Mouse (Mus musculus) liver, adult (tissue): Measurements from ENCODE around the gene Rita1.
A peak's percentile ranks its signal among the peaks of the same experiment; 100 is the strongest.

Experiments
- GATA4 ChIP-seq: IDR thresholded peaks from 2 replicates; pipeline ENCODE4 v1.6.1; 2014; ENCODE audit warnings: mild to moderate bottlenecking, low read length; ENCODE audit not compliant: insufficient replicate concordance

Gene Rita1

GRCm38 (mm10) chr5:120615903-120616302, 3.5 kb upstream of the Rita1 start:
- TF ChIP-seq GATA4: no peak

GRCm38 (mm10) chr5:120612822-120613604, 624 bp upstream of the Rita1 start:
- peak; percentile 43; the same call in 1 of the 2 replicates for TF ChIP-seq GATA4

GRCm38 (mm10) chr5:120611416-120611815, 973 bp downstream of the Rita1 start:
- no peak for TF ChIP-seq GATA4

GRCm38 (mm10) chr5:120610906-120611305, 1.5 kb downstream of the Rita1 start:
- TF ChIP-seq GATA4: no peak

- no peak for TF ChIP-seq GATA4
Measured at GRCm38 (mm10) chr5:120609246-120609775, 3.1 kb downstream of the Rita1 start.

GRCm38 (mm10) chr5:120607335-120607734, 5.1 kb downstream of the Rita1 start:
- no peak for TF ChIP-seq GATA4

GRCm38 (mm10) chr5:120606590-120607200, 5.7 kb downstream of the Rita1 start:
- TF ChIP-seq GATA4: no peak

- no peak for TF ChIP-seq GATA4
Measured at GRCm38 (mm10) chr5:120605688-120606087, 6.7 kb downstream of the Rita1 start.

GRCm38 (mm10) chr5:120605241-120605661, 7.1 kb downstream of the Rita1 start:
- TF ChIP-seq GATA4: no peak

- no peak for TF ChIP-seq GATA4
Measured at GRCm38 (mm10) chr5:120604839-120605238, 7.5 kb downstream of the Rita1 start.

- no peak for TF ChIP-seq GATA4
Measured at GRCm38 (mm10) chr5:120603515-120603914, 8.9 kb downstream of the Rita1 start.

GRCm38 (mm10) chr5:120602210-120602609, 10.2 kb downstream of the Rita1 start:
- no peak for TF ChIP-seq GATA4

- TF ChIP-seq GATA4: no peak
Measured at GRCm38 (mm10) chr5:120600946-120601668, 11.3 kb downstream of the Rita1 start.

- no peak for TF ChIP-seq GATA4
Measured at GRCm38 (mm10) chr5:120599625-120600024, 12.8 kb downstream of the Rita1 start.

GRCm38 (mm10) chr5:120594485-120594884, 17.9 kb downstream of the Rita1 start:
- no peak for TF ChIP-seq GATA4

- no peak for TF ChIP-seq GATA4
Measured at GRCm38 (mm10) chr5:120592141-120592540, 20.2 kb downstream of the Rita1 start.

GRCm38 (mm10) chr5:120590356-120591010, 21.9 kb downstream of the Rita1 start:
- no peak for TF ChIP-seq GATA4
